Mouse (Mus musculus) spleen, adult 12 weeks (tissue): ENCODE results near the gene Hspa13.

Experiments used
- DNase-seq: peaks from one replicate; pipeline ENCODE4 v3.0.0; 2022; ENCODE audit warnings: low spot score

Hspa13 gene

GRCm38 (mm10) chr16:75766388-75767249, at the start of gene Hspa13:
Gene Hspa13 (minus strand): TSS chr16:75767104.
- DNase-seq, result peak; percentile 94

- no peak for DNase-seq
These were observed 12.4 kb upstream of the Hspa13 start for GRCm38 (mm10) chr16:75779271-75779670.

- DNase-seq, result no peak
These were observed 6.3 kb upstream of the Hspa13 start for GRCm38 (mm10) chr16:75773222-75773621.

- peak; percentile 5 for DNase-seq
These were observed 522 bp upstream of the Hspa13 start for GRCm38 (mm10) chr16:75767250-75768002.

- DNase-seq, result no peak
These were observed 14.0 kb downstream of the Hspa13 start for GRCm38 (mm10) chr16:75752876-75753275.

- DNase-seq, result no peak
These were observed 16.8 kb downstream of the Hspa13 start for GRCm38 (mm10) chr16:75750103-75750502.

- no peak for DNase-seq
These were observed 18.0 kb downstream of the Hspa13 start for GRCm38 (mm10) chr16:75748926-75749325.

GRCm38 (mm10) chr16:75744014-75744413, 22.9 kb downstream of the Hspa13 start:
- no peak for DNase-seq

- DNase-seq, result peak; percentile 1
These were observed 49.3 kb downstream of the Hspa13 start for GRCm38 (mm10) chr16:75717405-75718173.

GRCm38 (mm10) chr16:75696176-75696575, 70.7 kb downstream of the Hspa13 start:
- DNase-seq, result peak; percentile 7
